Mouse (Mus musculus) forebrain, embryonic 16.5 days (tissue): ENCODE data around the gene H6pd. TPM values are rescaled to one million over a fixed set of nuclear protein-coding genes. Genes with fewer than 3 reads are reported as not detected.

Source experiments
- ATAC-seq: fragments of 200-750 bp; cut with Nextera tagmentation; 2 replicates; pipeline ENCODE4 v1.8.0; 2017; ENCODE audit warnings: mild to moderate bottlenecking, moderate library complexity
- H3K27ac ChIP-seq: fragments of 300-500 bp; sonication (generic); 2 replicates; pipeline ENCODE4 v1.5.1; 2014; ENCODE audit warnings: low read length, control low read depth
- H3K27me3 ChIP-seq: fragments of 300-500 bp; sonication (generic); replicated peaks from 2 replicates; pipeline ENCODE4 v1.6.1; 2014; ENCODE audit warnings: low read length; ENCODE audit not compliant: control insufficient read depth, insufficient read depth
- H3K36me3 ChIP-seq: fragments of 300-500 bp; sonication (generic); 2 replicates; pipeline ENCODE4 v1.6.1; 2014; ENCODE audit not compliant: control insufficient read depth, insufficient read depth
- H3K4me1 ChIP-seq: fragments of 300-500 bp; sonication (generic); replicated peaks from 2 replicates; pipeline ENCODE4 v1.6.1; 2014; ENCODE audit warnings: low read length; ENCODE audit not compliant: control insufficient read depth, insufficient read depth
- H3K4me2 ChIP-seq: fragments of 300-500 bp; sonication (generic); 2 replicates; pipeline ENCODE4 v1.6.1; 2014; ENCODE audit warnings: mild to moderate bottlenecking, low read length, control low read depth
- H3K4me3 ChIP-seq: fragments of 300-500 bp; sonication (generic); replicated peaks from 2 replicates; pipeline ENCODE4 v1.5.1; 2014; ENCODE audit warnings: mild to moderate bottlenecking, low read length, control low read depth
- H3K9ac ChIP-seq: fragments of 300-500 bp; sonication (generic); replicated peaks from 2 replicates; pipeline ENCODE4 v1.6.1; 2014; ENCODE audit warnings: low read depth, low read length, control low read depth
- H3K9me3 ChIP-seq: fragments of 300-500 bp; sonication (generic); 2 replicates; pipeline ENCODE4 v1.6.1; 2016; ENCODE audit warnings: low read length; ENCODE audit not compliant: control insufficient read depth
- WGBS: fragments of 180-500 bp; shearing (Covaris S2); extraction: QIAGEN DNeasy Blood & Tissue Kit; methylation state at CpG from one replicate; pipeline ENCODE4 v1.1.7; 2014; 5-methylcytosine and 5-hydroxymethylcytosine counted together
- polyA plus RNA-seq: library from polyadenylated mRNA; unstranded; fragments of >200 nt; fragmentation: Nextera tagmentation; extraction: Ambion mirVana; gene quantifications from 2 replicates; pipeline ENCODE4 v1.2.1, GENCODE M21; 2015

The H6pd gene
- polyA plus RNA-seq = 2.1 TPM in 2 replicates

GRCm38 (mm10) chr4:150008853-150009586, at the start of gene H6pd:
H6pd (minus strand) TSS chr4:150009023.
- Histone ChIP-seq H3K9ac (peak within 1 kb of the TSS; percentile 85), H3K4me2 (peak within 1 kb of the TSS; percentile 86), H3K4me3 (peak within 1 kb of the TSS; percentile 74), H3K27ac (peak within 1 kb of the TSS; percentile 82), H3K4me1 (peaks cover 9% of the 10 kb centered on the region; the same call in 1 of the 2 replicates), H3K36me3 (no peaks in the 10 kb centered on the region), H3K9me3 (no peaks in the 10 kb centered on the region), H3K27me3 (no peaks in the 10 kb centered on the region)
- ATAC-seq = peak; percentile 91
- 5% methylated on average over 52 of the region's 52 CpGs for whole genome bisulfite sequencing

DNA sequence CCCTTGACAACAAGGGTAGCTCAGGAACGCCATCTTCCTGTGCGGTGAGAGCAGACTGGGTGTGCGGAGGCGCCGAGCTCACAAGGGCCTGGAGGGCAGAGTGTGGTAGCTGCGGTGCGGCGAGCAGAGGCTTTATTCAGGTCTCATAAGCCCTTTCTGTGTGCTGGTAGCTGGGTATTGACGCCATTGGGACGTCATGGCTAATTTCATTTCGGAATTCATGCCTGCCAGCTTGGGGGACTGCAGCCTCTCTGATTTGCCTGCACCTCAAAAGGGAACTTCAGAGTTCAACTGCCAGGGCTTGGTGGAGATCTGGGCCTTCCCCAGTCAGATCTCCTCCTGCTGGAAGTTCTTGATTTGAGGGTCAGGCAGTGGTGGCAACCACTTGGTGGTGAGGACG, 48.9 kb upstream of the H6pd start:
- WGBS = 93% methylated on average over 12 of the region's 12 CpGs
- Histone ChIP-seq H3K9me3 (no peaks in the 10 kb centered on the region), H3K4me2 (no peak overlapping the region), H3K9ac (no peak overlapping the region), H3K27ac (no peak overlapping the region), H3K4me1 (no peaks in the 10 kb centered on the region), H3K27me3 (no peaks in the 10 kb centered on the region), H3K4me3 (no peak overlapping the region), H3K36me3 (no peaks in the 10 kb centered on the region)
- no peak for ATAC-seq

DNA sequence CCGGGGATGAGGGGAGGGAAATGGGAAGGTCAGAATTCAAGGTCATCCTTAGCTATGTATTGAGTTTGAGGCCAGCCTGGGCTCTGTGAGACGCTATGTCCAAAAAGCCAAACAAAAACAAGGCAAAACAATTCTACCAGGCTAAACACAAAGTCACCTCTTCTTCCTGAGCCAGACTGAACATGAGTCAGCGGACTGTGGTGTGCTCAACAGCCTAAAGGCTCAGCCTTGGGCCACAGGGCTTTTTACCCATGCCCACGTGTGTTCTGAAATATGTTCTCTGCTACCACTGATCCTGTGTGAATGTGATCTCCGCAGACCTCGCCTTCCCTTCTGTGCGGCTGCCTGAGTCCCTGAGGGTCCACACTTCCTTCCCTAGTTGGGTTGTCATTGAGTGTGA, 47.3 kb upstream of the H6pd start:
- 89% methylated on average over 7 of the region's 7 CpGs for WGBS

GRCm38 (mm10) chr4:150052380-150052779, 43.6 kb upstream of the H6pd start:
- Histone ChIP-seq H3K27me3 (peaks cover 31% of the 10 kb centered on the region), H3K36me3 (no peaks in the 10 kb centered on the region), H3K9ac (no peak overlapping the region), H3K4me1 (peaks cover 17% of the 10 kb centered on the region), H3K27ac (no peak overlapping the region), H3K4me3 (no peak overlapping the region), H3K9me3 (no peaks in the 10 kb centered on the region), H3K4me2 (no peak overlapping the region)
- WGBS = 97% methylated on average over 3 of the region's 3 CpGs
- ATAC-seq = no peak

More for the DNA sequence above, 47.3 kb upstream of the H6pd start:
- Histone ChIP-seq H3K36me3 (no peaks in the 10 kb centered on the region), H3K27ac (no peak overlapping the region), H3K4me1 (no peaks in the 10 kb centered on the region), H3K4me2 (no peak overlapping the region), H3K4me3 (no peak overlapping the region), H3K27me3 (no peaks in the 10 kb centered on the region), H3K9ac (no peak overlapping the region), H3K9me3 (no peaks in the 10 kb centered on the region)
- ATAC-seq = no peak

DNA sequence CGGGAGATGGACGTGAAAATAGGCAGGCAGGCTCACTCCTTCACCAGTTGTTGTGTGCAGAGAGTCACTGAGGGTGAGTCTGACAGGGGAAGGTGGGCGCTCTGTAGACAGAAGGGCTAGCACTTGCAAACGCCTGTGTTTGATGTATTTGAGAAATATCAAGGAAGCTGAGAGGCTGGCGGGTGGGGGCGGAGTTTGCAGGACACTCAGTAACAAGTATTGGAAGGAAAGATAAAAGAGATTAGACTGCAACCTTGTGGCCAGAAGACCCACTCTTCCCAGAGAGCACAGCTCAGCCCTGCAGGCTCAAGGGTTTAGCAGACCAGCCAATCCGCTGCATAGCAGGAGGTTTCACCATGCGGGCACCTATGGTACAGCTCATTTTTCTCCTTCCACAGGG, 42.7 kb upstream of the H6pd start:
- Histone ChIP-seq H3K27ac (no peak overlapping the region), H3K4me1 (peaks cover 17% of the 10 kb centered on the region), H3K4me3 (no peak overlapping the region), H3K27me3 (peaks cover 31% of the 10 kb centered on the region), H3K4me2 (no peak overlapping the region), H3K36me3 (no peaks in the 10 kb centered on the region), H3K9ac (no peak overlapping the region), H3K9me3 (no peaks in the 10 kb centered on the region)
- WGBS = 82% methylated on average over 8 of the region's 8 CpGs
- no peak for ATAC-seq

DNA sequence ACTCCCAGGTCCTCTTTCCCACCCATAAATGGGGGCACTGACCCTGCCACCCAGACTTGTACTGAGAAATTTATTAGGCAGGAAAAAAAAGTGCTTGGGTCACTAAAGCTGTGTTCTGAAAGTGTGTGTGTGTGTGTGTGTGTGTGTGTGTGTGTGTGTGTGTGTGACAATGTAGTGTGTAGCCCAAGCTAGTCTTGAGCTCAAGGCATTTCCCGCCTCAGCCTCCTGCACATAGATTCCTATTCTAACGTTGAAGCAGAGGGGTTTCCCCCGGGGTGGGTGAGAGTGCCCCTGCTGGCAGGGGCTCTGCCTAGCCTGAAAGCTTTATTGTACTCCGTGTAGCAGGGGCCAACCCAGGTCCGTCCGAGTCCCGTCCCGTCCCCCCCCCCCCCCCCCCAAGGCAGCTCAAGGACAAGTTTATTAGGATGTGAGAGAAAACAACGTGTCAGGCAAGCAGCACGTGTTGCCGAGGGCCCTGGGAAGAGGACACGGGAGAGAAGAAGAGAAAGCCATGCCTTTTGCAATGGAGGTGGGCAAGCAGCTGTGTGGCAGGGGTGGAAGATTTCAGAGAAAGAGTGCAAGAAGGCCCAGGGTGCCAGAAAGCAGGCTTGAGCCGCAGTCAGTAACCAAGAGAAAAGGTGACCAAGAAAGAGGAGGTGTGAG, 40.9 kb upstream of the H6pd start:
- Histone ChIP-seq H3K4me2 (no peak overlapping the region), H3K27ac (no peak overlapping the region), H3K36me3 (no peaks in the 10 kb centered on the region), H3K4me1 (peaks cover 17% of the 10 kb centered on the region), H3K9ac (no peak overlapping the region), H3K4me3 (no peak overlapping the region; the same call in 1 of the 2 replicates), H3K9me3 (no peaks in the 10 kb centered on the region), H3K27me3 (peaks cover 31% of the 10 kb centered on the region)
- no peak for ATAC-seq
- WGBS = 23% methylated on average over 13 of the region's 13 CpGs

GRCm38 (mm10) chr4:150049157-150049513, 40.3 kb upstream of the H6pd start:
- ATAC-seq = no peak
- 24% methylated on average over 15 of the region's 15 CpGs for WGBS
- Histone ChIP-seq H3K4me3 (peak overlapping the region; percentile 45), H3K27ac (no peak overlapping the region), H3K4me1 (peaks cover 17% of the 10 kb centered on the region), H3K9me3 (no peaks in the 10 kb centered on the region), H3K4me2 (peak overlapping the region; percentile 93), H3K36me3 (no peaks in the 10 kb centered on the region), H3K27me3 (peaks cover 31% of the 10 kb centered on the region), H3K9ac (no peak overlapping the region)

DNA sequence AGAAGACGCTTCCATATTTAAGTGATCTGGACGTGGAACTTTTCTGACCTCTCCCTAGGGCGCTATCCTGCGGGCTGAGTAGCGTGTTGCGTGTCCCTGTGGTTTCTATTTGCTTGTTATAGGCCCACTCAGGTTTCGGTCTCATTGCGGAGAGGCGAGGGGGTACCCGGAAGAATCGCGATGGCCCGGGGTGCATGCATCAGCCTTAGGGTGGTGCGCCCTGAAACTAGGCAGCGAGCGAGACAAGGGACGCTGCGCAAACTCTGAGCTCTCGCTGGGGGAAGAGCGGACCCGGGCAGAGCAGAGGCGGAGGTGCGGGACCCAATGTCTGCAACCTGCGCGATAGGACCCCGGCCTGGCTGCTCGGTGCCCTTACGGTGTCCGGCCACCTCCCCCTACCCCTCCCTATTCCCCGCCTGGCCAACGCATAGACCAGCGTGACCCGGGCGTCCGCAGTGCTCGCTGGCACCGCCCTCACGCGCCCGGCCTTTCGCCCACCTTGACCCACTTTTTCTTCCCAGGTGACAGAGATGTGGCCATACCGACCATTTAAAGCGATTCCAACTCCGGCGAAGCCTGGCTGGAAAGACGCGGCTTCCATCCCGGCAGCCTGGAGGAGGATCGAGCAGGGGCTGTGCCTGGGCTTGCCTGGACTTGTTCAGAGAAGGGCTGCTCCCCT, 39.8 kb upstream of the H6pd start:
- no peak for ATAC-seq
- 1% methylated on average over 49 of the region's 49 CpGs for WGBS
- Histone ChIP-seq H3K9me3 (no peaks in the 10 kb centered on the region), H3K9ac (peak overlapping the region; percentile 42), H3K27me3 (peaks cover 31% of the 10 kb centered on the region), H3K36me3 (no peaks in the 10 kb centered on the region), H3K27ac (no peak overlapping the region), H3K4me3 (peak overlapping the region; percentile 45), H3K4me2 (peak overlapping the region; percentile 93), H3K4me1 (peaks cover 17% of the 10 kb centered on the region)

DNA sequence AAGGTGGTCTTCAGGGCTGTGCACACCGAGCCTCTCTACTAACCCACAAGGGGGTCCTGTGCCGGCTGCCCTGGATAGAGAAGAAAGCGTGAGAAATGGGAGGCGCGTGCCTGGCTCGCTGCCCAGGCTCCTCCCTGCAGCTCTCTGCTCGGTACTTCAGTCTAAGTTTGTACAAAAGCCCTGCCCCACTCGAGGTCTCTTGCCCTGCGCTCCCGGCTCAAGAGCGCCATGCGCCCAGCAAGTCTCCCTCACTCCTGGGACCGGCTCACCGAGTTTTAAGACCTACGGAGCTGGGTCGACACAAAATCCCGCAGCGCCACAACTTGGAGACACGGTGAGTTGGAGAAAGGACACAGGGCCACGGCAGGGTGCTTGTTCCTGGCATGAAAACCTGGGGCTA, 39.2 kb upstream of the H6pd start:
- peaks cover 31% of the 10 kb centered on the region for H3K27me3 ChIP-seq
- WGBS = under 1% methylated on average over 20 of the region's 20 CpGs
- no peak overlapping the region for H3K27ac ChIP-seq
- H3K4me1 ChIP-seq = peaks cover 17% of the 10 kb centered on the region
- H3K9ac ChIP-seq = 0 out of 2 replicates have a peak overlapping the region, but pooled peaks have one; percentile 5
- H3K9me3 ChIP-seq = no peaks in the 10 kb centered on the region
- peak overlapping the region; percentile 93 for H3K4me2 ChIP-seq
- no peaks in the 10 kb centered on the region for H3K36me3 ChIP-seq
- peak; percentile 40; the same call in 1 of the 2 replicates for ATAC-seq
- H3K4me3 ChIP-seq = peak overlapping the region; percentile 45
